Comparison of ENCODE assay signal across 8 mouse cellular contexts in the genomic region with DNA sequence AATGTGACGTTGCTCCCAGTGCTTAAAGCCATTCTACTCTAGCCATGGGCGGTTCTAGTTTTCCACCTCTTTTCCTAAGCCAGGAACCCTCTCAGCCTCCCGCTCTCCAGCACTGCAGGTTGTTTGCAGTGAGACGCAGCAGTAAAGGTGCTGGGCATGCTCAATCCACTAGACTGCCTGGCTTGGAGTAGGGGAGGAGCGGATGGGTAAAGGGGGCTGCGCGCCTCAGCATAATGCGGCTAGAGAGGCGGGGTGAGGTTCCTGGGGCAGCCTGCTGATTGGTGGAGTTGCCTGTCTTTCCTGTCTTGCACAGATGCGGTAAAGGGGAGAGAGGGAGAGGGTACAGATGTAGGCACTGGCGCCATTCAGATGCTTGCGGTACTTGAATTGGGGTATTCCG. TPM values are rescaled to one million over a fixed set of nuclear protein-coding genes. Genes with fewer than 3 reads are reported as not detected.
A peak's percentile ranks its signal among the peaks of the same experiment; 100 is the strongest.
DNase-seq lines count a peak whose midpoint lies in the region; ATAC-seq lines count a peak whose summit lies in the region.

No protein-coding gene starts in this region.

- intact Hi-C loops in left cerebral cortex, postnatal 14 days (cut with DNase I): loop anchor here (1.0 to 5.0 kb wide), 2 partner anchors 140 to 976 kb away; no protein-coding TSS in a partner anchor

- peak overlapping the region; percentile 86 for H3K4me2 ChIP-seq in intestine, embryonic 14.5 days (ENCODE audit: low read length)

- ATAC-seq in granulocyte monocyte progenitor cell, adult 5-6 weeks (replicated peaks; ENCODE audit: poor library complexity, severe bottlenecking): 0 out of 2 replicates have a peak, but pooled peaks have one; percentile 6
- ATAC-seq in intestine, embryonic 14.5 days (replicated peaks; ENCODE audit: low FRiP score, low TSS enrichment, low read depth): 0 out of 2 replicates have a peak, but pooled peaks have one; percentile 8
- no peak for ATAC-seq in monocyte, adult 5-6 weeks (replicated peaks; ENCODE audit: insufficient number of reproducible peaks, low FRiP score, low TSS enrichment, poor library complexity, severe bottlenecking)

- H3K9me3 ChIP-seq in intestine, embryonic 14.5 days (ENCODE audit: control insufficient read depth, low read length): no peaks in the 10 kb centered on the region

- H3K27ac ChIP-seq in intestine, embryonic 14.5 days (ENCODE audit: low read depth): no peak overlapping the region

- 0 out of 2 replicates have a peak, but pooled peaks cover 4% of the 10 kb centered on the region for H3K36me3 ChIP-seq in intestine, embryonic 14.5 days (ENCODE audit: control insufficient read depth, insufficient read depth, low read length)

- H3K9ac ChIP-seq in intestine, embryonic 14.5 days (ENCODE audit: low read length): 0 out of 2 replicates have a peak overlapping the region, but pooled peaks have one; percentile 5

- 1% methylated on average over 13 of the region's 13 CpGs for WGBS in intestine, embryonic 14.5 days

- peaks cover 21% of the 10 kb centered on the region for H3K4me1 ChIP-seq in intestine, embryonic 14.5 days (replicated peaks; ENCODE audit: control insufficient read depth, insufficient read depth, low read length)

- H3K27me3 ChIP-seq in intestine, embryonic 14.5 days (replicated peaks; ENCODE audit: control insufficient read depth, insufficient read depth, low read length): 0 out of 2 replicates have a peak, but pooled peaks cover 2% of the 10 kb centered on the region

- peak; percentile 57 to 61 for DNase-seq in adrenal gland, postnatal 36 days
- peak; percentile 61 for DNase-seq in embryo, embryonic 11.5 days (ENCODE audit: low read depth, low spot score)
- peak; percentile 80 for DNase-seq in intestine, embryonic 14.5 days (ENCODE audit: low spot score)
- DNase-seq in left cerebral cortex, postnatal 14 days (ENCODE audit: low spot score in 2 of 2): peak; percentile 66 to 79
- DNase-seq in lung, postnatal 4 days: peak; percentile 64 to 77
- DNase-seq in skeletal muscle tissue, adult 2 months (ENCODE audit: low read depth, low spot score): peak; percentile 27

- H3K4me3 ChIP-seq in intestine, embryonic 14.5 days (ENCODE audit: low read depth, low read length): peak overlapping the region; percentile 75

RNA-seq across cellular contexts. Expression of gene Irs1, which starts 1.6 kb away (rescaled TPM):
- total RNA-seq in adrenal gland, postnatal 36 days (2021): 10 to 100 TPM; 14.8 to 16.7 TPM
- not detected in 2 replicates for total RNA-seq in granulocyte monocyte progenitor cell, adult 5-6 weeks (2014; fragmentation: Nextera tagmentation)
- total RNA-seq in granulocyte monocyte progenitor cell, adult 5-6 weeks (2017): not detected in 2 replicates
- polyA plus RNA-seq in intestine, embryonic 14.5 days (2014; fragmentation: Nextera tagmentation; extraction: Ambion mirVana): 3.9 and 4.0 TPM in 2 replicates
- 10 to 100 TPM; 19.9 to 20.3 TPM for total RNA-seq in left cerebral cortex, postnatal 14 days (2021)
- 0.21 TPM in 1 of 3 replicates, not detected in the others for total RNA-seq in monocyte, adult 5-6 weeks (2017)

RNA-seq across cellular contexts. Expression of gene Rhbdd1, which starts 23.5 kb away (rescaled TPM):
- total RNA-seq in adrenal gland, postnatal 36 days (2021): 10 to 100 TPM; 30.0 to 42.7 TPM
- 12.1 and 17.7 TPM in 2 replicates for total RNA-seq in granulocyte monocyte progenitor cell, adult 5-6 weeks (2014; fragmentation: Nextera tagmentation)
- total RNA-seq in granulocyte monocyte progenitor cell, adult 5-6 weeks (2017): 16.7 and 17.3 TPM in 2 replicates
- 5.3 and 6.8 TPM in 2 replicates for polyA plus RNA-seq in intestine, embryonic 14.5 days (2014; fragmentation: Nextera tagmentation; extraction: Ambion mirVana)
- 1 to 10 TPM; 5.4 to 5.6 TPM for total RNA-seq in left cerebral cortex, postnatal 14 days (2021)
- total RNA-seq in monocyte, adult 5-6 weeks (2017): 20.5 to 28.8 TPM (median 20.9 TPM) in 3 replicates

RNA-seq across cellular contexts. Expression of gene Gm9747, which starts 59.9 kb away (rescaled TPM):
- not detected for total RNA-seq in adrenal gland, postnatal 36 days (2021)
- not detected in 2 replicates for total RNA-seq in granulocyte monocyte progenitor cell, adult 5-6 weeks (2014; fragmentation: Nextera tagmentation)
- total RNA-seq in granulocyte monocyte progenitor cell, adult 5-6 weeks (2017): not detected in 2 replicates
- polyA plus RNA-seq in intestine, embryonic 14.5 days (2014; fragmentation: Nextera tagmentation; extraction: Ambion mirVana): 13.0 and 14.2 TPM in 2 replicates
- not detected for total RNA-seq in left cerebral cortex, postnatal 14 days (2021)
- total RNA-seq in monocyte, adult 5-6 weeks (2017): not detected in 3 replicates

Comparison
In these comparisons a context has a peak if more than half of its experiments do, and no peak if none do; other contexts are left out.
1. DNase-seq: peak in every context shown above with its lines; median percentile 80 in intestine, embryonic 14.5 days; 72 in left cerebral cortex, postnatal 14 days; 70 in lung, postnatal 4 days; 61 in embryo, embryonic 11.5 days; 59 in adrenal gland, postnatal 36 days; 27 in skeletal muscle tissue, adult 2 months.
2. RNA of gene Irs1, which starts 1.6 kb away (total RNA-seq): 19.9 to 20.3 TPM in left cerebral cortex, postnatal 14 days and 14.8 to 16.7 TPM in adrenal gland, postnatal 36 days; not detected in granulocyte monocyte progenitor cell, adult 5-6 weeks and 0.21 TPM in monocyte, adult 5-6 weeks; every median in the first group is over 10 times any median in the second.